Mouse (Mus musculus) liver, adult 2 months (tissue): ENCODE measurements at regions not wholly inside any gene's neighbourhood (a gene's known extent, or its start where the extent isn't known, plus 50 kb on each side); places are given as distances from the start of the nearest gene placed in this dataset.

ENCODE experiments used
- CTCF ChIP-seq: fragments of 200-500 bp; IDR thresholded peaks from 2 replicates; pipeline ENCODE4 v1.5.1; 2011; ENCODE audit warnings: low read depth, low read length, control low read depth
- POLR2A ChIP-seq: fragments of 200-500 bp; IDR thresholded peaks from 2 replicates; pipeline ENCODE4 v1.6.1; 2011; ENCODE audit warnings: low read length, control low read depth; ENCODE audit not compliant: insufficient read depth; ENCODE audit errors: extremely low read depth

GRCm38 (mm10) chr17:88345433-88345832, 95.1 kb upstream of the Foxn2 start:
- TF ChIP-seq CTCF (no peak), POLR2A (no peak)
